Mouse (Mus musculus): ENCODE data around the gene Ciita. TPM values are rescaled to one million over a fixed set of nuclear protein-coding genes. Genes with fewer than 3 reads are reported as not detected.

The Ciita gene
- polyA plus RNA-seq, 1 experiment from 2014 or later = 0.37 TPM

DNA sequence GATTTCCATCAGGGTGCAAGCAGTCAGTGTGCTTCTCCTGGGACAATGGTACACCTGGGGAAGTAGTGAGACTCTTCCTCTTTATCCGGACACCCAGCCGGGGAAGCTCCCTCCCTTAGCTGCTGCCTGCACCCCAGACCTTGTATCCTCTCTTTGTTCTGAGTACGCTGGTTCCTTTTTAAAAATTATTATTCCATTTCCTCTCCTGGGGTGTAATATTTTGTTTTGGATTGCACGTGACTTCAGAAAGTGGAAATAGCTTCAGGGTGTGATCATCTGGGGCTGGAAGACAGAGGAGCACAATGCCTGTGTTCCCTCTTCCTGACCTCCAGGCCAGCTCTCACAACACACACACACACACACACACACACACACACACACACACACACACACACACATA lies 2.5 kb downstream of the Ciita start:
- WGBS = 67% methylated on average over 4 of the region's 4 CpGs
- Histone ChIP-seq H3K9ac (replicated peaks) (no peak overlapping the region), H3K4me2 (replicated peaks) (no peak overlapping the region), H3K4me3 (no peak overlapping the region), H3K27me3 (no peaks in the 10 kb centered on the region), H3K9me3 (no peaks in the 10 kb centered on the region), H3K4me1 (no peaks in the 10 kb centered on the region), H3K36me3 (no peaks in the 10 kb centered on the region), H3K27ac (replicated peaks) (no peak overlapping the region)
- no peak for ATAC-seq (replicated peaks)

DNA sequence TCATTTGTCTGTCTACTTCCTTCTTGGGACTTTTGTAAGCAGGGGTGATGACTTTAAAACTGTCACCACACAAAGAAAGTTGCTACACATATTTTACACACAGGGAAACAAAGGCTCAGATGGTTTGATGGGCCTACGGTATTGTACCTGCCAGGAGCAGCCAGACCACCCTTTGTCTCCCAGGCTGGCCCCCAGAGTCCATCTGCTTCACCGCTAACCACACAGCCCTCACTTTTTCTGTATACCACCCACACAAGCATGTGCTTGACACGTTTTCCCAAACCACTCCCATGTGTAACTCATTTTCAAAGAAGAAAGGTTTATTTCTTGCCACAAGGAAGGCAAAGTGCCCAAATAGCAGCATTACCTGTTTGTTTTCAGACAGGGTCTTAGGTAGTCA lies 7.1 kb downstream of the Ciita start:
- no peak overlapping the region for H3K9ac ChIP-seq (replicated peaks)
- no peak overlapping the region for H3K4me2 ChIP-seq (replicated peaks)
- H3K4me1 ChIP-seq = peaks cover 4% of the 10 kb centered on the region
- no peak overlapping the region for H3K27ac ChIP-seq (replicated peaks)
- WGBS = 74% methylated on average over 3 of the region's 3 CpGs
- no peak overlapping the region for H3K4me3 ChIP-seq
- H3K9me3 ChIP-seq = no peaks in the 10 kb centered on the region
- 0 out of 2 replicates have a peak, but pooled peaks cover 5% of the 10 kb centered on the region for H3K27me3 ChIP-seq
- ATAC-seq (replicated peaks) = no peak
- H3K36me3 ChIP-seq = no peaks in the 10 kb centered on the region

DNA sequence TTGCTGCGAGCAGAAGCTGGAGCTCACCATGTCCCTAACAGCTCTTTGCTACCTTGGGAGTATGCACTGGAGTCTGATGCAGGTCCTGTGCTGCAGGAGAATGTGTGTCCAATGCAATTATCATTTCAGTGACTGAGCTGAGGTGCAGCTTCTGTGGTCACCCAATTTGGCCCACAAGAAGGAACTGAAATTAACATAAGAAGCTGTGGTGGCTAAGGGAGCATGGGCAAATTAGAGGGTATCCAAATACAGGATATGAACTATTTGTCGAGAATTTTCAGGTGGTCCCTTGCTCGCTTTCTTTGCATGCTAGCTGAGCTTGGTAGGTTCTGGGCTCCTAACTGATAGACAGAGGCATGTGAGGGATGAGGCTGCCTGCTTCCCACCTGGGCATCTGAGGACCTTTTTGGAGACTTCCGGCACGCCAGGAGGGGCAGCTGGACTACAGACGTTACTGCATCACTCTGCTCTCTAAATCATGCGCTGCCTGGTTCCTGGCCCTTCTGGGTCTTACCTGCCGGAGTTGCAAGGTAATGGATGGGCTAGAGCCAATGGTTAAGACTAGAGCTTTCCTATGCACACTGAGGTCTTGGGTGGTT lies 8.1 kb downstream of the Ciita start:
- Histone ChIP-seq H3K36me3 (no peaks in the 10 kb centered on the region), H3K4me2 (replicated peaks) (no peak overlapping the region), H3K9me3 (no peaks in the 10 kb centered on the region), H3K4me1 (peaks cover 4% of the 10 kb centered on the region), H3K4me3 (no peak overlapping the region), H3K27me3 (0 out of 2 replicates have a peak, but pooled peaks cover 5% of the 10 kb centered on the region), H3K27ac (replicated peaks) (no peak overlapping the region), H3K9ac (replicated peaks) (no peak overlapping the region)
- ATAC-seq (replicated peaks) = no peak
- 88% methylated on average over 8 of the region's 8 CpGs for WGBS

DNA sequence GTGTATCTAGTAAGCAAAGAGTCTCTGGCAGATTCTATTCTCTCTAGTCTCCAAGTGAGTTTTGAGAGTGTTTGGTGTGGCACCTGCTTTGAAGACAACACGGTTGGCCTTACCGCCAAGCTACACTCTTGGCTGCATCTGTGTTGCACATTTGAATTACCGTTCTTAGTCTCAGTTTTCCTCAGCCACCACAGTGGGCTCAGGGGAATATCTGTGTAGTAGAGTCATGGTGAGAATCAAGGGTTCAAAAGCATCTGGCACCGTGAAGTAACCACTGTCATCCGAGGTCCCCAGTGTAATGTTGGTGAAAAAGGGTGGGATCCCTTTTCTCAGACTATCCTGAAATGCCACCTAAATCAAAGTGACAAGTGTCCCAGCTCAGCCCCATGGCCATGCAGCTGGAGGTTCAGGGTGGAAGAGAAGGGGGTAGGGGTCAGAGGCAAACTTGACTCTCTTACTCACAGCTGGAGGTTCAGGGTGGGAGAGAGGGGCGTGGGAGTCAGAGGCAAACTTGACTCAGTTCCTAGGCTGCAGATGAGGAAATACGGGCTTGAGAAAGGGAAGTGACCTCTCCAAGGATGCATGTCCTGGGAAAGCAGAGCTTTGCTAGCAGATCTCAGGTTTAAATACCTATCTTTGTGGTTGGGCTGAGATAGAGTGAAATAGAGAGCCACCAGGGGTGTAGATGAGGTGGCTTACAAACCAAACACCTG lies 9.1 kb downstream of the Ciita start:
- Histone ChIP-seq H3K4me1 (peaks cover 4% of the 10 kb centered on the region), H3K36me3 (no peaks in the 10 kb centered on the region), H3K4me3 (no peak overlapping the region), H3K9ac (replicated peaks) (no peak overlapping the region), H3K27me3 (0 out of 2 replicates have a peak, but pooled peaks cover 5% of the 10 kb centered on the region), H3K4me2 (replicated peaks) (no peak overlapping the region), H3K9me3 (no peaks in the 10 kb centered on the region), H3K27ac (replicated peaks) (no peak overlapping the region)
- WGBS = 87% methylated on average over 7 of the region's 7 CpGs
- ATAC-seq (replicated peaks) = no peak

DNA sequence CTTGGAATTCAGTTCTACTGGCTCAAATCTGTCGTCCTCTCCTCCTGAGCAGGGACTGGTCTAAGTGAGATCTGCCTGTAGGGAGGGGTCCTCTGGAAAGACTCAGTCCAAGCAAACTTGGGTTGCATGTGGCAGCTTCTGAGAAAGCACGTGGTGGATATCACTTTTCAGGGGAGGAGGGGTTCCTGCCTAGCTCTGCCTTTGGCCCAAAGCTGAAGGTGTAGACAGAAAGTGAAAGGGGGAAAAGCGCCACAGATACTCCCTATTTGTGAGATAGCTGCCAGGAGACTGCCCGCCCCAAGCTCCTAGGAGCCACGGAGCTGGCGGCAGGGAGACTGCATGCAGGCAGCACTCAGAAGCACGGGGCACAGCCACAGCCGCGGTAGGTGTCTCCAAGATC lies 9.6 kb downstream of the Ciita start:
- Histone ChIP-seq H3K9me3 (no peaks in the 10 kb centered on the region), H3K9ac (replicated peaks) (no peak overlapping the region), H3K27me3 (0 out of 2 replicates have a peak, but pooled peaks cover 5% of the 10 kb centered on the region), H3K27ac (replicated peaks) (no peak overlapping the region), H3K4me3 (peak overlapping the region; percentile 11), H3K36me3 (no peaks in the 10 kb centered on the region), H3K4me1 (peaks cover 4% of the 10 kb centered on the region), H3K4me2 (replicated peaks) (peak overlapping the region; percentile 17)
- ATAC-seq (replicated peaks) = no peak
- WGBS = 10% methylated on average over 9 of the region's 9 CpGs

DNA sequence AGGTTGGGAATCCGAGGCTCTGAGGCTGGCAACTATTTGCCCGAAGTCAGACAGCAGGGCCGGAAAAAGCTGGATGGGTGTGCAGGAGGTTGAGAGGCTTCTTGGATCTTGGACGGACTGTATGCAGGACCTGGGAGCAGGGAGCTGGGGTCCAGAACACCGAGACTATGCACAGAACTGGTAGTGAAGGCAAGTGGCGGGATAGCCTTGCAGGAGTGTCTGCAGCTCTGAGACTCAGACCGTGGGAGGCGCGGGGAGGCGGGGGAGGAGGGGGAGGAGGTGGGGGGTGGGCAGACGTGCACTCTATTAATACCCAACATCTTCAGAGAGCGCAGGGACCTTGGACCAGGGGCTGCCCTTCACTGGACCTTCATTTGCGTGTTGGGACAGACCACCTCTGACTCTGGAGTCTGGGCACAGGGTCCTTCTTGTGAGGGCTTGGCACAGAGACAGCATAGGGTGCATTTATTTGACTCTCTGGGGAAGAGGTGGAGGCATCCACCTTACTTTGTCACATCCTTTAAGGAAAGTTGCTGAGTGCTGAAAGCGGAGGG lies 10.1 kb downstream of the Ciita start:
- Histone ChIP-seq H3K9ac (replicated peaks) (no peak overlapping the region), H3K27me3 (0 out of 2 replicates have a peak, but pooled peaks cover 5% of the 10 kb centered on the region), H3K4me1 (peaks cover 4% of the 10 kb centered on the region), H3K27ac (replicated peaks) (no peak overlapping the region), H3K4me3 (peak overlapping the region; percentile 11), H3K9me3 (no peaks in the 10 kb centered on the region), H3K4me2 (replicated peaks) (peak overlapping the region; percentile 17), H3K36me3 (no peaks in the 10 kb centered on the region)
- 20% methylated on average over 14 of the region's 14 CpGs for WGBS
- no peak for ATAC-seq (replicated peaks)

DNA sequence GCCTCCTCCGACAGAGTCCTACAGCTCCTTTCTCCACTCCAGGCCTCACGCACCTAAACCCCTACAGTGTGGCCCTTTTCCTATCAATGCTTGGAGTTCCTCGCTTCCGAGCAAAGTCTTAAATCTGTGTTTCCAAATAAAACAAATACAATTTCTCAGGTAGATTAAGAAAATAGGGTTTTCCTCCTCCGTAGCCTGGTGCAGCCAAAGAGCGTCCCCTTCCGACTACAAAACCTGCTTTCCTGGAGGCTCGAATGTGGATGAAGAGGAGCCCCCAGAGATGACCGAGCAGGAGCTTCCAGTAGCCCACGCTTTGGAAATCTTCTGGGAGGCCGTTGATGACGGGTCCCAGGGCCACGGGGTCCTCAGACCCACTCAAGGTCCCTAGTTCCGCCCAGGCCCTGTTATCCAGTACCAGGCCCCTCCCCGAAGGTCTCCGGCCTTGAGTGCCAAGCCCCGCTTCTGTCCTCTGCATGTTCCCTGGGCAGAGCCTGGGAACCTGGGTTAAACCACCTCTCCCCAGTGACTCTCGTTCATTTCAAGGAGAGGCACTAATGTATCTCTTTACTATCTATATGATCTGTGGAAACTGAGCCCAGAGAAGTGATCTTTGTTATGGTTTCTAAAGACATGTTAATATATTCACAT lies 10.8 kb downstream of the Ciita start:
- H3K4me1 ChIP-seq = peaks cover 4% of the 10 kb centered on the region
- no peaks in the 10 kb centered on the region for H3K9me3 ChIP-seq
- no peak for ATAC-seq (replicated peaks)
- no peak overlapping the region for H3K4me2 ChIP-seq (replicated peaks)
- H3K27me3 ChIP-seq = 0 out of 2 replicates have a peak, but pooled peaks cover 5% of the 10 kb centered on the region
- no peak overlapping the region for H3K9ac ChIP-seq (replicated peaks)
- H3K4me3 ChIP-seq = no peak overlapping the region
- 83% methylated on average over 18 of the region's 18 CpGs for WGBS
- no peak overlapping the region for H3K27ac ChIP-seq (replicated peaks)
- no peaks in the 10 kb centered on the region for H3K36me3 ChIP-seq

DNA sequence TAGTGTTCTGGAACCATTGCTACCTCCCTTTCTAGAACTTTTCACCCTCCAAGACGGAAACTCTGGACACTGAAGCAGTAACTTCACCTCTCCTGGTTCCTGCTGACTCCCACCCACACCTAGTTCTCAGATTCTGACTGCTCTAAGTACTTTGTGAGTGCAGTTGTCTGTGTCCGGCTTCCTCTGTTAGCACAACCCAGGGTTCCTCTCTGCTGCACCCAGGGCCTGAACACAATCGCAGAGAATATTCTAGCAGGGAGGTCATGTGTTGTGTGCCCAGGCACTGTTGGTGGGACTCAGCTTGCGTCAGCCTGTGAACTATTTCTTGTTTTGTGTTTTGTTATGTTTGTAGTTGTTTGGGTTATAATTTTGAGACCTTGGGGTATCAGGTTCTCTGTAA lies 11.9 kb downstream of the Ciita start:
- Histone ChIP-seq H3K27ac (replicated peaks) (no peak overlapping the region), H3K27me3 (0 out of 2 replicates have a peak, but pooled peaks cover 5% of the 10 kb centered on the region), H3K9ac (replicated peaks) (no peak overlapping the region), H3K9me3 (no peaks in the 10 kb centered on the region), H3K4me2 (replicated peaks) (no peak overlapping the region), H3K4me1 (peaks cover 4% of the 10 kb centered on the region), H3K4me3 (no peak overlapping the region), H3K36me3 (no peaks in the 10 kb centered on the region)
- ATAC-seq (replicated peaks) = no peak
- 90% methylated on average over 4 of the region's 4 CpGs for WGBS

DNA sequence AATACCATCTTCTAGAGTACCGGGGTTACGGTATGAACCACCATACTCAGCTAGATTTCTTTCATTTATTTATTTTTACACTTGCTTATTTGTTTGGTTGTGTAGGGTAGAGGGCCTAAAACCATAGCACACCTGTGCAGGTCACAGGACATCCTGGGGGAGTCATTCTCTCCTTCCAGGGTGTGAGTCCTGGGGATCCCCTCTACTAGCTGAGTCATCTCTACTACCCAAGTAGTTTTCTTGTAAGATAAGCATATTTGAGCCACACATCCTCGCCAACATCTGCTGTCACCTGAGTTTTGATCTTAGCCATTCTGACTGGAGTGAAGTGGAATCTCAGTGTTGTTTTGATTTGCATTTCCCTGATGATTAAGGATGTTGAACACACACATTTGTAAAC lies 12.7 kb downstream of the Ciita start:
- H3K9ac ChIP-seq (replicated peaks) = no peak overlapping the region
- peaks cover 4% of the 10 kb centered on the region for H3K4me1 ChIP-seq
- no peaks in the 10 kb centered on the region for H3K9me3 ChIP-seq
- H3K36me3 ChIP-seq = no peaks in the 10 kb centered on the region
- H3K4me2 ChIP-seq (replicated peaks) = no peak overlapping the region
- ATAC-seq (replicated peaks) = no peak
- H3K27ac ChIP-seq (replicated peaks) = no peak overlapping the region
- 0 out of 2 replicates have a peak, but pooled peaks cover 5% of the 10 kb centered on the region for H3K27me3 ChIP-seq
- H3K4me3 ChIP-seq = no peak overlapping the region
- 86% methylated on average over 3 of the region's 3 CpGs for WGBS

DNA sequence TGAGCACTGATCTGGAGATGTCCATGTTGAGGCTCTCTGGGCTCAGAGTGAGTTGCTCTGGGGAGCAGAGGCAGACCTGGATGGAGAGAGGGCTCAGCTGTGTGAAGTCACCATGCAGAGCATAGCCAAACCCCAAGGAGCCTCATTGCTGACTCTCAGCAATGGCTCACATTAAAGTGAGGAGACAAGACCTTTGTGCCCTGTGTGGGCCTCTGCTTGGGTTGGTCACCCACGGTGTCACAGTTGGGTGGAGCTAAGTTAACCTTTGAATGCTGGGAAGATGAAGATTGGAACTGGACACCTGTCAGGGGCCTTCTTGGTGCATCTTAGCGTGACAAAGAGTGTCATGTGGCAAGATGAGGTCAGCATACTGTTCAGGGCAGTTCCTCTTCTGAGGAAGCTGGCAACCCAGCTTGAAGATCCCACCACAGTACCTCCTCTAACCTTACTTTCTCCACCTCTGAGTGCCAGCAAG lies 16.0 kb downstream of the Ciita start:
- no peak overlapping the region for H3K9ac ChIP-seq (replicated peaks)
- H3K4me1 ChIP-seq = no peaks in the 10 kb centered on the region
- no peak overlapping the region for H3K4me3 ChIP-seq
- H3K4me2 ChIP-seq (replicated peaks) = no peak overlapping the region
- no peaks in the 10 kb centered on the region for H3K36me3 ChIP-seq
- WGBS = 69% methylated on average over 2 of the region's 2 CpGs
- no peaks in the 10 kb centered on the region for H3K9me3 ChIP-seq
- no peak for ATAC-seq (replicated peaks)
- H3K27me3 ChIP-seq = no peaks in the 10 kb centered on the region
- H3K27ac ChIP-seq (replicated peaks) = no peak overlapping the region

DNA sequence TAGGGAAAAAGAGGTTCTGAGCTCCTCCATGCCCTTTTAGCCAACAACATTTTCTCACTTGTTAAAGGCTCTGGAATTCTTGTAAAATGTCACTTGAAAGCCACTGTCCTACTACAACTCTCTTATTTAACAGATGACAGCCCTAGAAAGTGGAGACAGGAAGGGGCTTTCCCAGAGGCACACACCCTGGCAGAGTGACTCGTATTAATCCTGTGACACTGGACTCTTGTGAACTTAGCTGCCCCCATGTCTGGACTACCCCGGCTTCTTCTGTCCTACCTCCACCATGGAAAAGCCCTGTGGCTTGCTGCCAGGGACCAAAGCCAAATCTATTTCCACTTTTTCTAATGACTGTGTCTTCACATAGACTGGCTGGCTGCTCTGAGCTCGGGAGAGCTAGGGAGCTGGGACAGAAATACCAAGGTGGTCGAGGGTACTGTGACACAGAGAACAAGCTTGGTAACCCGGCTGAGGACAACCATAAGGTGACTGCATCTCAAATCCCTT lies 18.3 kb downstream of the Ciita start:
- no peaks in the 10 kb centered on the region for H3K27me3 ChIP-seq
- H3K36me3 ChIP-seq = no peaks in the 10 kb centered on the region
- ATAC-seq (replicated peaks) = no peak
- WGBS = 62% methylated on average over 5 of the region's 5 CpGs
- H3K27ac ChIP-seq (replicated peaks) = no peak overlapping the region
- no peaks in the 10 kb centered on the region for H3K4me1 ChIP-seq
- no peak overlapping the region for H3K4me3 ChIP-seq
- no peaks in the 10 kb centered on the region for H3K9me3 ChIP-seq
- no peak overlapping the region for H3K9ac ChIP-seq (replicated peaks)
- no peak overlapping the region for H3K4me2 ChIP-seq (replicated peaks)

DNA sequence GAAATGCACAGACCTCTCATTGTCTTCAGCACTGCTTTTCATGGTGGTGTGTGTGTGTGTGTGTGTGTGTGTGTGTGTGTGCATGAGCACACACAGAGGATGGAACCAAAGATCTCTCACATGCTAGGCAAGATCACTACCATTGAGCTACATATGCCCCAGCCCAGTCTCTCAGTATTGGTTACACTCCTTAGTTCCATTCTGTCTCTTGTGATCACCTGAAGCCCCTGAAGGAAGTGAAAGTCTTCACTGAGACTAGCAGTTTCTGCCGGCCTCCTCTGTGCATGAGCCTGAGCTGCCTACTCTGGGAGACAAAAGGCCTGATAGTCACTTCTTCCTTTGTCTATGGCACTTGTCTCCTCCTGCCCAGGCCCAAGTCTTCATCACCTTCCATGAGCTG lies 19.3 kb downstream of the Ciita start:
- ATAC-seq (replicated peaks) = no peak
- no peaks in the 10 kb centered on the region for H3K36me3 ChIP-seq
- H3K4me1 ChIP-seq = no peaks in the 10 kb centered on the region
- no peaks in the 10 kb centered on the region for H3K27me3 ChIP-seq
- no peak overlapping the region for H3K9ac ChIP-seq (replicated peaks)
- H3K9me3 ChIP-seq = no peaks in the 10 kb centered on the region
- no peak overlapping the region for H3K4me3 ChIP-seq
- H3K4me2 ChIP-seq (replicated peaks) = no peak overlapping the region
- H3K27ac ChIP-seq (replicated peaks) = no peak overlapping the region
- 42% methylated on average over 1 of the region's 1 CpGs for WGBS
